Mouse (Mus musculus): ENCODE measurements around the gene Ripor1. TPM values are rescaled to one million over a fixed set of nuclear protein-coding genes. Genes with fewer than 3 reads are reported as not detected.

The Ripor1 gene
- total and polyA plus RNA-seq, 3 experiments, result 0.24 to 7.2 (median 1.7) TPM

- no peak for DNase-seq (ENCODE audit: extremely low read depth)
Measured at GRCm38 (mm10) chr8:105598777-105599176, 6.3 kb upstream of the Ripor1 start.

GRCm38 (mm10) chr8:105601301-105601700 lies 3.8 kb upstream of the Ripor1 start:
- Histone ChIP-seq H3K27ac (ENCODE audit: insufficient read depth, low read depth) (no peak overlapping the region), H3K9me3 (replicated peaks; ENCODE audit: low read length) (no peaks in the 10 kb centered on the region), H3K4me3 (replicated peaks in 1 of 3; ENCODE audit: low read depth in 2 of 3, low read length in 2 of 3, poor library complexity in 1 of 3) (no peak overlapping the region), H3K4me1 (ENCODE audit: control insufficient read depth in 1 of 2, insufficient read depth in 2 of 2) (peaks cover 0 to 21% of the 10 kb centered on the region in 2 experiments; a peak in 2 of 4 replicates), H3K36me3 (replicated peaks in 1 of 2; ENCODE audit: control insufficient read depth in 1 of 2, insufficient read depth in 1 of 2, low read length in 1 of 2) (no peaks in the 10 kb centered on the region), H3K27me3 (replicated peaks) (peaks cover 5% of the 10 kb centered on the region), H3K79me2 (replicated peaks; ENCODE audit: control insufficient read depth, extremely low read depth, insufficient read depth, poor library complexity, severe bottlenecking) (no peaks in the 10 kb centered on the region), H3K4me2 (ENCODE audit: insufficient read depth, low read depth, poor library complexity, severe bottlenecking) (no peak overlapping the region), H3K9ac (ENCODE audit: insufficient read depth, low read depth) (no peak overlapping the region)
- dilution Hi-C loops (cut with MboI; ENCODE audit: extremely low pct_ligation_motif_present, extremely low pct_unique_long_range_greater_than_20kb, low sequenced_read_pairs) (no loop called here), in situ Hi-C loops (cut with MboI; ENCODE audit: low pct_ligation_motif_present, low pct_unique_long_range_greater_than_20kb, low sequenced_read_pairs) (no loop called here)
- DNase-seq (ENCODE audit: extremely low read depth), result no peak
- no peak for TF ChIP-seq RCOR1 (conservative IDR thresholded peaks at IDR 0.05; ENCODE audit: low read depth, low read length)
- TF ChIP-seq NELFE (IDR thresholded peaks at IDR 0.05; ENCODE audit: low read depth, low read length), result no peak
- TF ChIP-seq ZNF384 (IDR thresholded peaks at IDR 0.05; ENCODE audit: low read depth, low read length), result no peak
- no peak for TF ChIP-seq UBTF (IDR thresholded peaks at IDR 0.05; ENCODE audit: low read depth, low read length)
- no peak for TF ChIP-seq MEF2A (IDR thresholded peaks at IDR 0.05; ENCODE audit: borderline replicate concordance, low read depth, low read length)
- TF ChIP-seq KAT2A (IDR thresholded peaks at IDR 0.05; ENCODE audit: insufficient replicate concordance, low read length), result no peak
- no peak for TF ChIP-seq JUND (conservative IDR thresholded peaks at IDR 0.05; ENCODE audit: low read depth, low read length)
- TF ChIP-seq GABPA (IDR thresholded peaks at IDR 0.05; ENCODE audit: insufficient replicate concordance, low read depth, low read length), result no peak

More at GRCm38 (mm10) chr8:105598777-105599176, 6.3 kb upstream of the Ripor1 start:
- no peak overlapping the region for H3K9ac ChIP-seq (ENCODE audit: insufficient read depth, low read depth)
- no peaks in the 10 kb centered on the region for H3K79me2 ChIP-seq (replicated peaks; ENCODE audit: control insufficient read depth, extremely low read depth, insufficient read depth, poor library complexity, severe bottlenecking)
- H3K27me3 ChIP-seq (replicated peaks), result peaks cover 1% of the 10 kb centered on the region
- H3K4me1 ChIP-seq (ENCODE audit: control insufficient read depth in 1 of 2, insufficient read depth in 2 of 2), result peaks cover 0 to 12% of the 10 kb centered on the region in 2 experiments; a peak in 2 of 4 replicates
- in situ Hi-C loops (cut with MboI; ENCODE audit: low pct_ligation_motif_present, low pct_unique_long_range_greater_than_20kb, low sequenced_read_pairs) (loop anchor here (5.0 kb wide), 1 partner anchor 104 kb away; the partner anchor contains the start of genes Acd and Pard6a), dilution Hi-C loops (cut with MboI; ENCODE audit: extremely low pct_ligation_motif_present, extremely low pct_unique_long_range_greater_than_20kb, low sequenced_read_pairs) (no loop called here)
- no peaks in the 10 kb centered on the region for H3K9me3 ChIP-seq (replicated peaks; ENCODE audit: low read length)
- H3K36me3 ChIP-seq (replicated peaks in 1 of 2; ENCODE audit: control insufficient read depth in 1 of 2, insufficient read depth in 1 of 2, low read length in 1 of 2), result no peaks in the 10 kb centered on the region
- H3K27ac ChIP-seq (ENCODE audit: insufficient read depth, low read depth), result no peak overlapping the region
- H3K4me3 ChIP-seq (replicated peaks in 1 of 3; ENCODE audit: low read depth in 2 of 3, low read length in 2 of 3, poor library complexity in 1 of 3), result no peak overlapping the region
- TF ChIP-seq MEF2A (IDR thresholded peaks at IDR 0.05; ENCODE audit: borderline replicate concordance, low read depth, low read length) (no peak), USF1 (IDR thresholded peaks at IDR 0.05; ENCODE audit: low read depth, low read length) (no peak), CTCF (conservative IDR thresholded peaks at IDR 0.05 in 1 of 2, IDR thresholded peaks at IDR 0.05 in 1 of 2; ENCODE audit: low read depth in 2 of 2, low read length in 2 of 2) (no peak), SMC3 (IDR thresholded peaks at IDR 0.05; ENCODE audit: low read depth, low read length) (no peak), MAX (IDR thresholded peaks at IDR 0.05; ENCODE audit: low read length) (no peak), POLR2AphosphoS2 (IDR thresholded peaks at IDR 0.05; ENCODE audit: low read depth, low read length) (no peak), KAT2A (IDR thresholded peaks at IDR 0.05; ENCODE audit: insufficient replicate concordance, low read length) (no peak), IRF4 (IDR thresholded peaks at IDR 0.05; ENCODE audit: low read depth, low read length) (no peak), NRF1 (IDR thresholded peaks at IDR 0.05; ENCODE audit: low read depth, low read length) (no peak), HCFC1 (IDR thresholded peaks at IDR 0.05; ENCODE audit: low read depth, low read length) (no peak), MYC (IDR thresholded peaks at IDR 0.05; ENCODE audit: low read depth, low read length) (no peak), ETS1 (conservative IDR thresholded peaks at IDR 0.05; ENCODE audit: low read depth, low read length) (no peak), CHD1 (IDR thresholded peaks at IDR 0.05; ENCODE audit: low read depth, low read length) (no peak), RCOR1 (conservative IDR thresholded peaks at IDR 0.05; ENCODE audit: low read depth, low read length) (no peak)
- no peak overlapping the region for H3K4me2 ChIP-seq (ENCODE audit: insufficient read depth, low read depth, poor library complexity, severe bottlenecking)

Data from CH12.LX (cell line).